Mouse (Mus musculus) CH12F3 (cell line): ENCODE measurements around the gene Copa.

Experiments used
- in situ Hi-C: fragments of 300-500 bp; cut with MboI; formaldehyde crosslinking; loops from 2 replicates; pipeline ENCODE4 v1.14.3; 2020; ENCODE audit warnings: low sequenced_read_pairs

Copa gene

DNA sequence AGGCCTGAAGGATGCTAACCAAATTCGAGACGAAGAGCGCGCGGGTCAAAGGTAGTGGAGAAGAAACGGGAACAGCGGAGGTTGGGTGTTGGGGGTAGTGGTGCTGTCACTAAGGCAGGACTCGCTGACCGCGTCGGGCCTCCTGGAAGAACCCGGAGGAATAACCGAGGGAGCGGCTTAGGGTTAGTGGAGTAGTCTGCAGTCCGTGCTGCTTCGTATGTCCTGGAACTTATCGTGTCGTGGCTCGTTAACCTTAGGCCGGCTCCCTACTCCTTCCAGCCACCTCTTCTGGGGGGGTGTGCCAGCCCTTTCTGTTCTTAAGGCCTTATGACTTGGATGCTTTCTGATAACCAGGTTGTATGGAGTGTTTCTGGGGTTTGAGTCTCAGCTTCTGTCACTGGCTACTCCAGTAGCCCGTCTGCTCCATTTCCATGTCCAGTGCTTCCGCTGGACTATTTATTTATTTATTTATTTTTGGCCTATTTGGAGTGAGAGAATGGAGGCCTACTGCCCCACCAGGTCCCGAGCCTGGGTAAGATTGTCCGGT, 643 bp downstream of the Copa start:
- in situ Hi-C loops, result no loop called here

- in situ Hi-C loops, result no loop called here
Observed at GRCm38 (mm10) chr1:172093522-172093921, 11.2 kb downstream of the Copa start.

DNA sequence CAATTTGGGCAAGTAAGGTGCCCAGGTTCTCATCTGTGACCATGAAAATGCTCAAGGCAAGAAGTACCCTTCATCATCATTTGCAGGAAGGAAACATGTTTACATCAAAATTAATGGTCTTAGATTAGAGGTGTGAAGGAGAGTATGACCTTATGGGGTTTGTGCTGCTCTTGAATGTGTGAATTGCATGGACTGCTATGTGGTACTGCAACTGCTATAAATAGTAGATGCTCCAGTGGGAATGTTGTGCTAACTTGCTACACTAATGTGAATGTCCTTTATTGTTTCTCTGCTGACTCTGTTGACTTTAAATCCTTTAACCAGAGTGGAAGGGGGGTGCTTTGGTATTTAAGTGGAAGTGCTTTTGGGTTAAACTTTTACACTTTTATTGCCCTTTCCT, 12.0 kb downstream of the Copa start:
- in situ Hi-C loops, result no loop called here

DNA sequence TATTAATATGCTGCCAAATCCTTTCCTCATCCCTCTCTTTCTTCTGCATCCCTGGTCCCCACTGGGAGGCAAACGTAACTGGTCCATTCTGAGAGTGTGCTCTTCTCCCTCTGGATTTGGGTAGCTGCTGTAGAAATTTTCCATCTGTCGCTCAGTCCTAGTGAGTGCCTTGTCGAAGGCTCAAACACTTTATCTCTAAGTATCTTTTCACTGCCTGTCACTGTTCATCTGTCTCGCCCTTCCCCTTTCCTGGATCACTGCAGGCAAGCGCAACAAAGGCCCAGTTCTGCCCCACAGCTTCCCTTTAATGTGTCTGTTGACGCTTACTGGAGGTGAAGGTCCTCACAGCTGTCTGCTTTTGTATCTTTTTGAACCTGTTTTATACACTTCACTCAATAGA, 12.9 kb downstream of the Copa start:
- in situ Hi-C loops, result no loop called here

DNA sequence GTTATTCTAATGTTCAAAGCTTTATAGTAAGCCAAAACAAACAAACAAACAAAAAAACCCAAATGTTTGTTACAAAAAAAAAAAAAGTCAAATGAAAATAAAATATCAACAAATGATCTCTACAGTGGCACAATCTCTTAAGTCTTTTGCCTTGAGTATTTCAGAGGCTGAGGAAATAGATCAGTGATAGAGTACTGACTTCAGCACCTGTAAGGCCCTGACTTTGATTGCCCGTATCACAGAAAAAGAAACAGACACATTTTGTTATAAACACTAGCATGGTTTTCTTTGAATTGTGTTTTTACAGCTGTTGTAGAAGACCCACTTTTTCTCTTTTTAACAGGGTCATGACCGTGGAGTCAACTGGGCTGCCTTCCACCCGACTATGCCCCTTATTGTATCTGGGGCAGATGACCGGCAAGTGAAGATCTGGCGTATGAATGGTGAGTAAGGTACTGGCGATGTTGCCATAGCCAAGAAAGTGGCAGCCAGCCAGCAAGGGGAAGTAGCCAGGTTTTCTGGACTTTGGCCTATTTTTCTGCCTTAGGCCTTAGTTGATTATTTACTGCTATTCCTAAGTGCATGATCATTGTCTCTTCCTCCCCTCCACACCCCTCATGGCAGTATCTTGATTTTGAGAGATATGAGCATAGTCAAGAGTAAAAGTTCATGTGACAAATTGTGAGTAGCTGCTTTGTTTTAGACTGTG, 17.1 kb downstream of the Copa start:
- in situ Hi-C loops, result no loop called here

GRCm38 (mm10) chr1:172103619-172104018, 21.3 kb downstream of the Copa start:
- in situ Hi-C loops, result no loop called here

GRCm38 (mm10) chr1:172105101-172105500, 22.8 kb downstream of the Copa start:
- in situ Hi-C loops, result no loop called here

DNA sequence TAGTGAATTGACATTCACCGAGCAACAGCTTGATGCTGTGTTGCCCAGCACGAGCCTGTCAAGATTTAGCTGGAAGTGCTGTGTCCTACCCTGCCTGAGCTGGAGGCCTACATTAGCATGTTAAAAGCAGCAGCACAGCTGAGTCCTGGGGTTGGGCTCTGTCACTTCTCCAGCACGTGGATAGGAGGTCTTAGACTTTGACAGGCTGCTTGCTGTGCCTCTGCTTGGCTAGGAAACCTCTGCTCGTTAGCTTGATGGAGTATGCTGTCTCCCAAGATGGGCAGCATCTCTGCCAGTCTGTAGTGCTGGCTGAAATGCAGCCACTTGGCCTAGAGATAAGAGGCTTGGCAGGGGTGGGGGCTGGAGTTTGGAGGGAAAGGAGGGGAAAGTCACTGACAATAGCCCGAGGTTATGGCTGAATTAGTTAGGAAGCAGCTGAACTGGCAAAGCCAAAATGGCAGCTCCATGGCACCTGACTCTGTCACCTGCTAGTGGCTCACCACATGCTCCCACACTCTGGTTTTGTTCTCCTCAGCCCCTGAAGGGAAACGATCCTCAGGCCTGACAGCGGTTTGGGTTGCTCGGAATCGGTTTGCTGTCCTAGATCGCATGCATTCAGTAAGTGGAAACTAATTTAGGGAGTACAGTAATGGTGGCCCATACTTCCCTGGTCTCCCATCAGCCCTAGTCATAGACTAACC, 25.6 kb downstream of the Copa start:
- in situ Hi-C loops, result no loop called here

- in situ Hi-C loops, result no loop called here
Observed at GRCm38 (mm10) chr1:172116948-172117347, 34.6 kb downstream of the Copa start.

DNA sequence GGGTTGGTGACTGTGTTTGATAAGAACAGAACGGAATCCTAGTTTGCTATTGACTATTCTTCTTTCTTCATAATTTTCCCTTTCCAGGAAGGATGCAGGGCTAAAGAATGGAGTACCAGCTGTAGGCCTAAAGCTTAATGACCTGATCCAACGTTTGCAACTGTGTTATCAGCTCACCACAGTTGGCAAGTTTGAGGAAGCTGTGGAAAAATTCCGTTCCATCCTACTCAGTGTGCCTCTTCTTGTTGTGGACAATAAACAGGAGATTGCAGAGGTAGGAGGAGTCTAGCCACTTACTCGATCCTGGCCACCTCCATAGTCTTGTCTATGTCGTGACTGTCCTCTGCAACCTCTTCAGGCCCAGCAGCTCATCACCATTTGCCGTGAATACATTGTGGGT, 36.8 kb downstream of the Copa start:
- in situ Hi-C loops, result no loop called here

GRCm38 (mm10) chr1:172119720-172120119, 37.4 kb downstream of the Copa start:
- in situ Hi-C loops, result no loop called here

DNA sequence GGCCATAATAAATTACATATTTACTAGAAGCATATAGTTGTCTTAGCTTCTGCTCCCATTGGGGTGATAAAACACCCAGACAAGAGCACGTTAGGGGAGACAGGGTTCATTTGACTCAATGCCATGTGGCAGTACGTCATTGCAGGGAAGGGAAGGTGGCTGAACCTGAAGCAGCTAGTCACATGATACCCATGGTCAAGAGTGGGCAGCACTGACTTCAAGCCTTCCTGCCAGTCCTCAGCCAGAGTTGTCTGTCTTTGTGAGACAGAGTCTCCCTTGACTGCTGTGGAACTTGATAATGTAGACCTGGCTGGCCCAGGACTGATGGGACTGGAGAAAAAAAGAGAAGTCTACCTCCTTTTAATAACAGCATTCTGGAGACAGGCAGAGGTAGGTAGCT, 40.3 kb downstream of the Copa start:
- in situ Hi-C loops, result no loop called here

GRCm38 (mm10) chr1:172124572-172124971, 42.2 kb downstream of the Copa start:
- in situ Hi-C loops, result no loop called here

GRCm38 (mm10) chr1:172126376-172127347, 44.3 kb downstream of the Copa start, which contains the start of gene Pex19:
Pex19 (plus strand) TSS chr1:172126755.
- in situ Hi-C loops, result no loop called here

DNA sequence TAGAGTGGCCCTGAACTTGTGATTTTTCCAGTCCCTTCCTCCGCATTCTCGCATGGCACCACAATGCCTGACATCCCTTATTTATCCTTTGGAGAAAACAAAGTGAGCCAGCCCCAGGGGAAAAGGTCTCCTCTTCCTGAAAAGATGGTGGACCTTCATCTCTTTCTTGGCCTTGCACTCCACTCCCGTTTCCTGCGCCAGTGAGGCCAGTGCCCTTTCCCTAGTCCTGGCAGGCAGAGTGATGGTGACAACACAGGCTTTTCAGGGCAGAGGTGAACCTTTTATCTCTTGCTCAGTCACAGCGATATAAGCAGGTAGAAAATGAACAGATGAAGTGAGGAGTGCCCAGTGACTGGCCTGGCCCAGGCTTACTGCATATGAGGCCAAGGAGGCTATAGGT, 45.2 kb downstream of the Copa start:
- in situ Hi-C loops, result no loop called here

GRCm38 (mm10) chr1:172128563-172128962, 46.2 kb downstream of the Copa start:
- in situ Hi-C loops, result no loop called here

DNA sequence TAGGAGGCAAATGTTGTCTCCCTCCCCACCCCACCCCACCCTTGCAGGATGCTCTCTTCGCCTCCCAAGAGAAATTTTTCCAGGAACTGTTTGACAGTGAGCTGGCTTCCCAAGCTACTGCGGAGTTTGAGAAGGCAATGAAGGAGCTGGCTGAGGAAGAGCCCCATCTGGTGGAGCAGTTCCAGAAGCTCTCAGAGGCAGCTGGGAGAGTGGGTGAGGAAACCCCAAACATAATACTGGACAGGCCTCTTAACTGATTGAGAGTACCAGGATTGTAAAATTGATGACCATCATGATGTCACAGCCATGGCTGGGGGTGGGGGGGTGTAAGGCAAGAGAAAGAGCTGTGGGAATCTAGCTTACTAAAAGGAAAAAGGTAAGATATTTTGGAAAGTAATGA, 46.8 kb downstream of the Copa start:
- in situ Hi-C loops, result no loop called here

- in situ Hi-C loops, result no loop called here
Observed at GRCm38 (mm10) chr1:172129780-172130179, 47.5 kb downstream of the Copa start.

DNA sequence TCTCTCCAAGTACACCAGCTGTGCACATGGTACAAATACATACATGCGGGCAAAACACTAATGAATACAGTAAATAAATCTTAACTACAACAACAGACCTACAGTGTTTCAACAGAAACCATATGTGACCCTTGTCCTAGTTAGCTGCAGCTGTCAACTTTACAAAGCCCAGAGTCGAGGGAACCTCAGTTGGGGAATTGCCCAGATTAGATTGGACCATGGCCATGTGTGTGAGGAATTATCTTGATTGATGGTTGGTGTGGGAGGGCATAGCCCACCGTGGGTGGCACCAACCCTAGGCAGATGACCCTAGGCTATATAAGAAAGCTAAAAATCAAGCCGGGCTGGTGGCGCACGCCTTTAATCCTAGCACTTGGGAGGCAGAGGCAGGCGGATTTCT, 50.0 kb downstream of the Copa start:
- in situ Hi-C loops, result no loop called here

DNA sequence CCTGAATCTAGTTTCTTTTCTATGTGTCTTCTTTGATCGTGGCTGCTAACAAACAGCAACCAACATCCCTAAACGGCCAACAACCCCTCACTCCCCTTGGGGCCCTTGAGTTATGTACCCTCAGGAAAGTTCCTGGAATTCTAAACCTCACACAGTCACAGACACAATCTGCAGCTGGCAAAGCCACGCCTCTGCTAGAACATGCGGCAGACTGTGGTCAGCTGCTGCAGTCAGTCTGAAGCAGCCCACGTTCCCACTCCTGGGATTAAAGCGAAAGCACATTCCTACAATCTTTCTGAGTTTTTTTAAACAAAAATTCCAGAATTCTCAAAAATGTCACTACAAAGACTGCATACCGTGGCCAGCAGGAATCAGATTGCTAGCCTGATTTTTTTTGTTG, 51.2 kb downstream of the Copa start:
- in situ Hi-C loops, result no loop called here

DNA sequence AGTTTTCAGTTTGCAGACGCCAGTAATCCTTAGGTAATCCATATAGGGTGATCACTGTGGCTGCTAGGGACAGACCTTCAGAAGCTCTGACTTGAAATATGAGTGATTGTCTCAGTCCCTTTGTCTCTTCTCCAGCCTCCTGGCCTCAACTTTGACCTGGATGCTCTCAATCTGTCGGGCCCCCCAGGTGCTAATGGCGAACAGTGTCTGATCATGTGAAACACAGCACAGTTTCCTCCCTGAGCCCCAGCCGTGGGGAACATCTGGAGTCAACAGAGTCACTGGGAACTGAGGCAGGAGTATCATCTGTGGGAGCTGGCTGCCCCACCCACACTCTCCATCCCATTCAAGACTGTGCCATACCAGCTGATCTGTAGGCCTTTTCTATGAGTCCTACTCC, 51.7 kb downstream of the Copa start:
- in situ Hi-C loops, result no loop called here
